Mouse (Mus musculus) adrenal gland, adult (tissue): ENCODE data around the gene Klra9.
"Not testable (repeated sequence)": the region's sequence is repeated elsewhere in the genome, so short reads cannot be mapped to it uniquely, and the experiment has no call there.

Experiments used
- DNase-seq, 2 experiments: peaks; one replicate each; pipeline ENCODE4 v3.0.0; 2022 to 2023; ENCODE audit warnings: low spot score in 1 of 2; ENCODE audit not compliant: inconsistent age in 2 of 2

The Klra9 gene

DNA sequence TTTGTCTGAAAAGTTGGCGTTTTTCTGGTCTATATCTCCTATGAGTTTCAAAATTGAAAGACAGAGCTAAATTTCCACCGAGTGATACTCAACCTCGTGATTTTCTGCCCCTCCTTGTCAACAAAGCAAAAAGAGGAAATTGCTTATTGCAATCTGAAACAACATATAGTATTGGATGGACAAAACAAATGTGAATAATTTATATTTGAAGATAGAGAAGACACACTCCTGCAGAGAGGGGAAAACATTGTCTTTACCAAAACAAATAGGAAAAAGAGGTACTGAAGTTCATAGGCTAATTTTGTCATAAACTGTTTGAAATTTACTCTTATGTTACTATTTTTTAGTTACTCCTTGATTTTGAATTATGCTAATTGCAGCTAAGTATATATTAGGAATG is at the start of gene Klra9:
Gene Klra9, minus strand, starts transcription at position 101 of the 400 bp plus-strand sequence.
- DNase-seq, result not testable (repeated sequence)

DNA sequence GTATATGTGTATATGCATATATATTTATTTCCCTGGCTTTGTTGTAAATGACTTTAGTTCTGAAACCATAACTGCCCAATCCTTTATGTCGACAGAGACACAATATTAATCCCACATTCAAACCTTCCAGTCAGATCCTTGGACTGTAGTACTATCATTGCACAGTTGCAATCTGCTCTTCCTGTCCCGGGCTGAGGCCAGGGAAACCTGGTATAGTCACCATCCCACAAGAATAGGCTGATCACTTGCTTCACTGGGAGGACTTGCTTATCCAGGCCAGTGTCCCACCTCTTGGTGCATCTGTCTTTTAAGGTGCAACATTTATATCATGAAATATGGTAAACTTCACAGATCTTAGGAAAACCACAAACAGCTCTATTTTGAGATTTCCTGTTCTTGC is 44.6 kb upstream of the Klra9 start:
- no peak for DNase-seq

DNA sequence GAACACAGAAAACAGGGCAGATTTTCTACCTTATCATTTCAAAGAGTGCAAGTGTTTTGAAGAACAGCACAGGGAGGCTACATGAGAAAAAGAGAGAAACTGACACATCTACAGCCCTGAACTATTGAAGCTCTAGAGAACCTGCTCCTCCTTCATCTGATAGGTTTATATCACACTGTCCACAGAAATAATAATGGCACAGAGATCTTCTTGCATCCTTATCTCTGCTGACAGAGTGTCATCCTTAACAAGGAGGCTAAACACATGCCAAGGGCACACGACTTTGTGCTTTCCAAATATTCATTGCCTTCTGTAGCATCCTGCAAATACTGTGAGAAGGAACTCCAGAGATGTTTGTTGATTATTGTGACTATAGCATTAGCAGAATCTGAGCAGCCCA is 43.7 kb upstream of the Klra9 start:
- DNase-seq, result no peak

DNA sequence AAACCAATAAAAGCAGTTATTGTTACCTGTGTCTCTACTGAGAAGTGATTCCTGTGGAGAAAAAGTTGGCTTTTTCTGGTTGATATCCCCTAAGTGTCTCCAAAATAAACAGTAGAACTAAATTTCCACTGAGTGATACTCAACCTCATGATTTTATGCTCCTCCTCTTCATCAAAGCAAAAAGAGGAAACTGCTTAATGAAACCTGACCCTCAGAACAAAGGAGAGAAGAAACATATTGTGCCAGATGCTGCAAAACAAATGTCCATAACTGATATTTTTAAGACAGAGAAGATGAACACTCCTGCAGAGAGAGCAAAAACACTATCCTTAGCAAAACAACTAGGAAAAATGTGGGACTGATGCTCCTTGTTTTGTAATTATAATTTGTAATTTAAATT is 40.3 kb upstream of the Klra9 start, which contains the start of gene Klra7:
Gene Klra7, minus strand, starts transcription at position 101 of the 400 bp plus-strand sequence.
- no peak for DNase-seq

DNA sequence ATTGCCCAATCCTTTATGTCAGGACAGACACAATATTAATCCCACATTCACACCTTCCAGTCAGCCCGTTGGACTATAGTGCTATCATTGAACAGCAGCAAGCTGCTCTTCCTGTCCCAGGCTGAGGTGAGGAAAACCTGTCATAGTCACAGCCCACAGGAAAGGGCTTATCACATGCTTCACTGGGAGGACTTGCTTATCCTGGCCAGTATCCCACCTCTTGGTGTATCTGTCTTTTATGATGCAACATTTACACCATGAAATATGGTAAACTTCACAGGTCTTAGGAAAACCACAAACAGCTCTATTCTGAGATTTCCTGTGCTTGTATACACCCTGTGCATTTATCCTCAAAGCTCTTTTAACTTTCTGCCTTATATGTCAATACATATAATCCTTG is 4.5 kb upstream of the Klra9 start:
- DNase-seq, result not testable (repeated sequence)

DNA sequence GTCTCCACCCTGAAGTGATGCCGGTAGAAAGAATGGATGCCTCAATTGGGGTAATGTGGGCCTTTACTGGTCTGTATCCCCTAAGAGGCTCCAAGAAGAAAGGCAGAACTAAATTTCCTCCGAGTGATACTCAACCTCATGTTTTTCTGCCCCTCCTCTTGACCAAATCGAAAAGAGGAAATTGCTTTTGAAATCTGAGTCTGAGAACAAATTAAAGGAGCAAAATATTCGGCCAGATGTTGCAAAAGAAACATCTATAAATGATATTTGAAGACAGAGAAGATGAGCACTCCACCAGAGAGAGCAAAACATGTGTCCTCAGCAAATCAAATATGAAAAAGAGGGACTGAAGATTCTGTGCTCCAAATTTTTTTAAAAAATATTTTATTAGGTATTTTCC is 63.1 kb downstream of the Klra9 start, which contains the start of gene Klra8:
Gene Klra8, minus strand, starts transcription at position 101 of the 400 bp plus-strand sequence.
- not testable (repeated sequence) for DNase-seq
